Mouse (Mus musculus): ENCODE measurements around the gene Eomes. TPM values are rescaled to one million over a fixed set of nuclear protein-coding genes. Genes with fewer than 3 reads are reported as not detected.

The Eomes gene
- polyA plus RNA-seq, 1 experiment, result 0.85 TPM

GRCm38 (mm10) chr9:118479508-118480291 lies 1.7 kb downstream of the Eomes start:
- 34% methylated on average over 23 of the region's 23 CpGs for WGBS
- peak overlapping the region; percentile 0 for H3K4me3 ChIP-seq (replicated peaks; ENCODE audit: control insufficient read depth, low read depth, low read length)
- H3K4me1 ChIP-seq (ENCODE audit: control insufficient read depth, insufficient read depth, low read length), result no peaks in the 10 kb centered on the region
- H3K27ac ChIP-seq (ENCODE audit: control insufficient read depth, insufficient read depth, low read depth, low read length, poor library complexity), result no peak overlapping the region
- TF ChIP-seq CTCF (IDR thresholded peaks at IDR 0.05; ENCODE audit: control insufficient read depth, insufficient read depth, low read length) (no peak), POLR2A (IDR thresholded peaks at IDR 0.05; ENCODE audit: borderline replicate concordance, control insufficient read depth, low read depth, low read length) (no peak)

- Histone ChIP-seq H3K27ac (ENCODE audit: control insufficient read depth, insufficient read depth, low read depth, low read length, poor library complexity) (no peak overlapping the region; the same call in 1 of the 2 replicates), H3K4me3 (replicated peaks; ENCODE audit: control insufficient read depth, low read depth, low read length) (no peak overlapping the region), H3K4me1 (ENCODE audit: control insufficient read depth, insufficient read depth, low read length) (no peaks in the 10 kb centered on the region)
- WGBS, result 26% methylated on average over 14 of the region's 14 CpGs
- TF ChIP-seq CTCF (IDR thresholded peaks at IDR 0.05; ENCODE audit: control insufficient read depth, insufficient read depth, low read length) (no peak), POLR2A (IDR thresholded peaks at IDR 0.05; ENCODE audit: borderline replicate concordance, control insufficient read depth, low read depth, low read length) (no peak)
These were observed 2.3 kb downstream of the Eomes start for GRCm38 (mm10) chr9:118480292-118480690.

- H3K4me3 ChIP-seq (replicated peaks; ENCODE audit: control insufficient read depth, low read depth, low read length), result no peak overlapping the region
- H3K4me1 ChIP-seq (ENCODE audit: control insufficient read depth, insufficient read depth, low read length), result no peaks in the 10 kb centered on the region
- WGBS, result 69% methylated on average over 10 of the region's 10 CpGs
- no peak overlapping the region for H3K27ac ChIP-seq (ENCODE audit: control insufficient read depth, insufficient read depth, low read depth, low read length, poor library complexity)
- no peak for TF ChIP-seq CTCF (IDR thresholded peaks at IDR 0.05; ENCODE audit: control insufficient read depth, insufficient read depth, low read length)
- TF ChIP-seq POLR2A (IDR thresholded peaks at IDR 0.05; ENCODE audit: borderline replicate concordance, control insufficient read depth, low read depth, low read length), result no peak
These were observed 4.2 kb downstream of the Eomes start for GRCm38 (mm10) chr9:118482210-118482609.

GRCm38 (mm10) chr9:118486361-118487095 lies 8.5 kb downstream of the Eomes start:
- no peaks in the 10 kb centered on the region for H3K4me1 ChIP-seq (ENCODE audit: control insufficient read depth, insufficient read depth, low read length)
- H3K27ac ChIP-seq (ENCODE audit: control insufficient read depth, insufficient read depth, low read depth, low read length, poor library complexity), result no peak overlapping the region
- TF ChIP-seq POLR2A (IDR thresholded peaks at IDR 0.05; ENCODE audit: borderline replicate concordance, control insufficient read depth, low read depth, low read length) (no peak), CTCF (IDR thresholded peaks at IDR 0.05; ENCODE audit: control insufficient read depth, insufficient read depth, low read length) (no peak)
- H3K4me3 ChIP-seq (replicated peaks; ENCODE audit: control insufficient read depth, low read depth, low read length), result no peak overlapping the region
- WGBS, result 5% methylated on average over 32 of the region's 32 CpGs

- TF ChIP-seq POLR2A (IDR thresholded peaks at IDR 0.05; ENCODE audit: borderline replicate concordance, control insufficient read depth, low read depth, low read length) (no peak), CTCF (IDR thresholded peaks at IDR 0.05; ENCODE audit: control insufficient read depth, insufficient read depth, low read length) (no peak)
- 6% methylated on average over 9 of the region's 9 CpGs for WGBS
- Histone ChIP-seq H3K4me3 (replicated peaks; ENCODE audit: control insufficient read depth, low read depth, low read length) (no peak overlapping the region), H3K4me1 (ENCODE audit: control insufficient read depth, insufficient read depth, low read length) (no peaks in the 10 kb centered on the region), H3K27ac (ENCODE audit: control insufficient read depth, insufficient read depth, low read depth, low read length, poor library complexity) (no peak overlapping the region)
These were observed 9.0 kb downstream of the Eomes start for GRCm38 (mm10) chr9:118487096-118487395.

GRCm38 (mm10) chr9:118487636-118488035 lies 9.6 kb downstream of the Eomes start:
- WGBS, result 1% methylated on average over 22 of the region's 22 CpGs
- TF ChIP-seq POLR2A (IDR thresholded peaks at IDR 0.05; ENCODE audit: borderline replicate concordance, control insufficient read depth, low read depth, low read length) (no peak), CTCF (IDR thresholded peaks at IDR 0.05; ENCODE audit: control insufficient read depth, insufficient read depth, low read length) (no peak)
- H3K27ac ChIP-seq (ENCODE audit: control insufficient read depth, insufficient read depth, low read depth, low read length, poor library complexity), result no peak overlapping the region
- no peaks in the 10 kb centered on the region for H3K4me1 ChIP-seq (ENCODE audit: control insufficient read depth, insufficient read depth, low read length)
- H3K4me3 ChIP-seq (replicated peaks; ENCODE audit: control insufficient read depth, low read depth, low read length), result no peak overlapping the region

GRCm38 (mm10) chr9:118488138-118488895 lies 10.3 kb downstream of the Eomes start:
- Histone ChIP-seq H3K27ac (ENCODE audit: control insufficient read depth, insufficient read depth, low read depth, low read length, poor library complexity) (no peak overlapping the region), H3K4me3 (replicated peaks; ENCODE audit: control insufficient read depth, low read depth, low read length) (peak overlapping the region; percentile 15), H3K4me1 (ENCODE audit: control insufficient read depth, insufficient read depth, low read length) (no peaks in the 10 kb centered on the region)
- WGBS, result under 1% methylated on average over 28 of the region's 28 CpGs
- TF ChIP-seq POLR2A (IDR thresholded peaks at IDR 0.05; ENCODE audit: borderline replicate concordance, control insufficient read depth, low read depth, low read length), result no peak
- TF ChIP-seq CTCF (IDR thresholded peaks at IDR 0.05; ENCODE audit: control insufficient read depth, insufficient read depth, low read length), result peak; percentile 10; the same call in 1 of the 2 replicates

All from bone marrow, adult 2 months (tissue).